Mouse (Mus musculus): ENCODE results near the gene Fezf2. TPM values are rescaled to one million over a fixed set of nuclear protein-coding genes. Genes with fewer than 3 reads are reported as not detected.
A peak's percentile ranks its signal among the peaks of the same experiment; 100 is the strongest.

Gene Fezf2
- polyA plus RNA-seq, 1 experiment from 2014 or later = not detected

DNA sequence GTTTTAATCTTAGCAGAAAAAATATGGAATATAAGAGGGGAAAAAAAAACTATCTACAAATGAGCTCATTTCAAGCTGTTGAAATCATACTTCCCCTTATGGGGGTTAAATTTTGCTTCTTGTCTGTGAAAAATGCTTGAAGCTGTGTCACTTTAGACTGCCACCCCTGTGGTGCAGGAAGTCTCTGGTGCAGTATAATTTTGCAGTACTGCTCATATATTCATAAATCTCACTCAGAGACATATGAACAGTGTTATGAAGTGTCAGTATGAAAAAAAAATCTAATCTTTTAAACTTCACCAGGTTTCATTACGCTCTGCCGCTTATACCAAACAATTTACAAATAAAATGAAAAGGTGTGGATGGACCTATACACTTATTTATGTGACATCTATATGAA lies 29.3 kb upstream of the Fezf2 start:
- no peaks in the 10 kb centered on the region for H3K36me3 ChIP-seq (ENCODE audit: control insufficient read depth, insufficient read depth, low read length)
- no peaks in the 10 kb centered on the region for H3K9me3 ChIP-seq (ENCODE audit: control insufficient read depth, low read length)
- no peak overlapping the region for H3K4me2 ChIP-seq (ENCODE audit: low read depth, low read length)
- H3K4me3 ChIP-seq (ENCODE audit: low read length) = no peak overlapping the region
- H3K4me1 ChIP-seq (ENCODE audit: control insufficient read depth, insufficient read depth, low read length) = no peaks in the 10 kb centered on the region
- ATAC-seq = no peak
- H3K9ac ChIP-seq (ENCODE audit: low read depth, low read length) = no peak overlapping the region
- WGBS = 90% methylated on average over 2 of the region's 2 CpGs
- no peak overlapping the region for H3K27ac ChIP-seq (ENCODE audit: low read length)
- H3K27me3 ChIP-seq (replicated peaks; ENCODE audit: control insufficient read depth, insufficient read depth, low read length) = 0 out of 2 replicates have a peak, but pooled peaks cover 2% of the 10 kb centered on the region

DNA sequence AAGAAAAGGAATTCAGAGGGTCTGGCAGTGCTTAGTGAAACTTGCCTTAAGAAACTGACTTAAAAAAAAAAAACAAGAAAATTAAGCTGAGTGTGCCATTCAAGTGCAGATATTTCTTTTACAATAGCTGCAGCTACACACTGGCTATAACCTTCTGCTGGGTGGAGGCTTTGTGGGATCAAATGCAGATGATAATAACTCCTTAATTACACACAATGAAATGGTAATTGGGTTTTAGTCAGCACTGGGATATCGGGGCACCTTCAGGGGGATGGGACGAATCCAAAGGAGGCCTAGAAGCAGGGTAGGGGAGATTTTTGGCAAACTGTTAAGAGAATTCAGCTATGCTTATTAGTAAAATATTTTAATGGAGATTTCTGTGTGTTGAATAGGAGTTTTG lies 27.5 kb upstream of the Fezf2 start:
- no peak overlapping the region for H3K27ac ChIP-seq (ENCODE audit: low read length)
- ATAC-seq = no peak
- H3K4me1 ChIP-seq (ENCODE audit: control insufficient read depth, insufficient read depth, low read length) = no peaks in the 10 kb centered on the region
- no peak overlapping the region for H3K4me2 ChIP-seq (ENCODE audit: low read depth, low read length)
- H3K9ac ChIP-seq (ENCODE audit: low read depth, low read length) = no peak overlapping the region
- H3K9me3 ChIP-seq (ENCODE audit: control insufficient read depth, low read length) = no peaks in the 10 kb centered on the region
- 69% methylated on average over 2 of the region's 2 CpGs for WGBS
- 0 out of 2 replicates have a peak, but pooled peaks cover 2% of the 10 kb centered on the region for H3K27me3 ChIP-seq (replicated peaks; ENCODE audit: control insufficient read depth, insufficient read depth, low read length)
- no peak overlapping the region for H3K4me3 ChIP-seq (ENCODE audit: low read length)
- H3K36me3 ChIP-seq (ENCODE audit: control insufficient read depth, insufficient read depth, low read length) = no peaks in the 10 kb centered on the region

DNA sequence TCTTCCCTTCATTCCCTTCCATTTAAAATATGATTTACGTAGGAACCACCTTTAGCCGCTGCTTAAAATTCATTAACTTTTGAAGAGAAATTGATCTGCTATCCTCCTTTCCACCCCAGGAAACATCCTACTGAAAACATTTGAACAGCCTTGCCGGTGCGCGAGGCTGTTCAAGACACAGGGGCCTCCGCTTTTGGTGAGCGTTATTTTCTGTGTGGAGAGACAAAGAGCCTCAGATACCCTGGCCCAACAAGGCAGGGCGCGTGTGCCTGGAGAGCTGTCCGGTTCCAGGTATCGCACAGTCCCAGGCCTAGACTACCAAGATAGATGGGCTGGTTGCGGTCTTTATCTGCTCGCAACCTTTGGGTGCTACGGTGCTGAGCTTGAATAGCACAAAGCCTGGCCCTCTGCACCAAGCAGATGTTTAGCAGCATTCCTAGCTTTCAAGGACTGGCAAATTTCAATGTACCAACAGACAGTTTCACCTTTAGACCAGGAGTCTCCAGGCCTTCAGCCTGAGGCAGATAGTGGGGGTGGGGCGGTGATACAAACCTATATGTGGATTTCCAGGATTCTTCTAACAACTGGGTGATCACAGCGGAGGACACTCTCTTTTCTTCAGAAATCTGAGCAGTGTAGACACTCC lies 2.4 kb upstream of the Fezf2 start:
- no peak for ATAC-seq

DNA sequence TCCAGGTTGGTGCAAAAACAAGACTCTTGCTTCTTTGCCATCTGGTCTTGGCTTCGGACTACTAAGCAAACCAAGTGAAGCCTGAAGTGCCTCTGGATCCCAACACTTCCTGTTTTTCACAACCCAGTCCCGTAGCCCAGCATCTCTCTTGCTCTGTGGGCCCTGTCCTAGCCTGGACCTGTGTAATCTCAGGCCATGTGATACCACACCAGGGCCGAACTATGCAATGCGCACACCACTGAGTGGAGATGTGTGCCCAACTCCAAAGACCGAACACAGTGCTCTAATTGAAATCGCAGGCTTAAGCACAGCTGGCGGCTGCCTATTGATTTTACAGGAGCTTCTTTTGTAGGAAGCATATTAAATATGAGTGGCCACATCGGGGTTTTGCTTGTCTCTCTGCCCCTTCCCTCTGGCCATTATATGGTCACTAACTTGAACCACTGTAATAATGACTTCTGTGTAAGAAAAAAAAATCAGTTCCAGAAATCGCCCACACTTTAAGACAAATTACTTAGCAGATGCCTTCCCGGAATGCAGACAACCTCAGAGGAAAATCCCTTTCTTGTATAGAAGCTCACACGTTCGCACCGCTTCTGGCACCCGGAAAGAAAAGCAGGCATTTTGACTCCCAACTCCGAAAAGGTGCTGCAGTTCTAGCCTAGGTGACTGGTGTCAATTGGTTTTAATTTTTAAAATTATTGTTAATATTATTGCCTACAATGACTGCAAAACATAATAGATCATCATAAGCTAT lies 1.5 kb upstream of the Fezf2 start:
- no peaks in the 10 kb centered on the region; the same call in 1 of the 2 replicates for H3K4me1 ChIP-seq (ENCODE audit: control insufficient read depth, insufficient read depth, low read length)
- H3K9me3 ChIP-seq (ENCODE audit: control insufficient read depth, low read length) = no peaks in the 10 kb centered on the region
- H3K36me3 ChIP-seq (ENCODE audit: control insufficient read depth, insufficient read depth, low read length) = no peaks in the 10 kb centered on the region
- H3K9ac ChIP-seq (ENCODE audit: low read depth, low read length) = no peak overlapping the region
- no peak overlapping the region for H3K4me2 ChIP-seq (ENCODE audit: low read depth, low read length)
- WGBS = 11% methylated on average over 15 of the region's 15 CpGs
- H3K27me3 ChIP-seq (replicated peaks; ENCODE audit: control insufficient read depth, insufficient read depth, low read length) = peaks cover 65% of the 10 kb centered on the region
- ATAC-seq = no peak
- no peak overlapping the region for H3K27ac ChIP-seq (ENCODE audit: low read length)
- no peak overlapping the region for H3K4me3 ChIP-seq (ENCODE audit: low read length)

More for the DNA sequence above, 2.4 kb upstream of the Fezf2 start:
- H3K9me3 ChIP-seq (ENCODE audit: control insufficient read depth, low read length) = no peaks in the 10 kb centered on the region
- no peak overlapping the region for H3K27ac ChIP-seq (ENCODE audit: low read length)
- no peaks in the 10 kb centered on the region; the same call in 1 of the 2 replicates for H3K4me1 ChIP-seq (ENCODE audit: control insufficient read depth, insufficient read depth, low read length)
- H3K4me2 ChIP-seq (ENCODE audit: low read depth, low read length) = no peak overlapping the region
- H3K27me3 ChIP-seq (replicated peaks; ENCODE audit: control insufficient read depth, insufficient read depth, low read length) = peaks cover 57% of the 10 kb centered on the region
- 11% methylated on average over 16 of the region's 16 CpGs for WGBS
- H3K9ac ChIP-seq (ENCODE audit: low read depth, low read length) = no peak overlapping the region
- no peaks in the 10 kb centered on the region for H3K36me3 ChIP-seq (ENCODE audit: control insufficient read depth, insufficient read depth, low read length)
- H3K4me3 ChIP-seq (ENCODE audit: low read length) = no peak overlapping the region

DNA sequence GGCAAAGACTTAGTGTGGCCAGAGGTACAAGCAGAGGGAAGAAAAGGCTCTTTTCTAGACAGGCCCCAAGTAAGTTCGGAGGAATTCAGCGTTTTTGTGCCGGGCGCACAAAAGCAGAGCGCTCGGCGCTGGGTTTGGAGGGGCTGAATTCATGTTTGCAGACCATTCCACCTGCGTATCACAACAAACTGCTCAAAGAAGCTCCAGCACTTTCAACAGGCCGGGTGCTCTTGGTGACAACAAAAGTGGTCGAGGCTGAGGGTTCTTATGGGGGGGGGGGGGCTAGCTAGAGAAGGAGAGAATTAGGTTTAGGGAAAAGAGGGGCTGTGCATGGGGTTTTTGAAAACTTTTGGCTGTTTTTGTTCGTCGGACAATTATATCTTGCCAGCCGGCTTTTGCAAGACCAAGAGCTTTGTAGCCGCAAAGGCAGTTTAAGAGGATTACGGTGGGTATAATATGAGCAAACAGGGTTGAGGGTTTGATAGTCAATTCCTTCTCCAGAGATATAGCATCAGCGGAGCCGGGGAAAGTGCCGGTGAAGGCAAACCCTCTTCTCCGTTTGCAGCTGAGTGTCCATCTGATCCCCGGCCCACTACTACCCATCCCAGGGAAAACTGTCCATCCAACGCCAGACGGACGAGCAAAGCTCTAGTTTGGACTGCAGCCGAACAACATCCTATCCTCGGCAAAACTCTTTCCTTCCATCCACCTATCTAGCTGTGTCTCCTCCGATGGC lies 956 bp downstream of the Fezf2 start:
- ATAC-seq = no peak
- Histone ChIP-seq H3K4me3 (ENCODE audit: low read length) (peak overlapping the region; percentile 18; the same call in 1 of the 2 replicates), H3K27me3 (replicated peaks; ENCODE audit: control insufficient read depth, insufficient read depth, low read length) (peaks cover 90% of the 10 kb centered on the region)

DNA sequence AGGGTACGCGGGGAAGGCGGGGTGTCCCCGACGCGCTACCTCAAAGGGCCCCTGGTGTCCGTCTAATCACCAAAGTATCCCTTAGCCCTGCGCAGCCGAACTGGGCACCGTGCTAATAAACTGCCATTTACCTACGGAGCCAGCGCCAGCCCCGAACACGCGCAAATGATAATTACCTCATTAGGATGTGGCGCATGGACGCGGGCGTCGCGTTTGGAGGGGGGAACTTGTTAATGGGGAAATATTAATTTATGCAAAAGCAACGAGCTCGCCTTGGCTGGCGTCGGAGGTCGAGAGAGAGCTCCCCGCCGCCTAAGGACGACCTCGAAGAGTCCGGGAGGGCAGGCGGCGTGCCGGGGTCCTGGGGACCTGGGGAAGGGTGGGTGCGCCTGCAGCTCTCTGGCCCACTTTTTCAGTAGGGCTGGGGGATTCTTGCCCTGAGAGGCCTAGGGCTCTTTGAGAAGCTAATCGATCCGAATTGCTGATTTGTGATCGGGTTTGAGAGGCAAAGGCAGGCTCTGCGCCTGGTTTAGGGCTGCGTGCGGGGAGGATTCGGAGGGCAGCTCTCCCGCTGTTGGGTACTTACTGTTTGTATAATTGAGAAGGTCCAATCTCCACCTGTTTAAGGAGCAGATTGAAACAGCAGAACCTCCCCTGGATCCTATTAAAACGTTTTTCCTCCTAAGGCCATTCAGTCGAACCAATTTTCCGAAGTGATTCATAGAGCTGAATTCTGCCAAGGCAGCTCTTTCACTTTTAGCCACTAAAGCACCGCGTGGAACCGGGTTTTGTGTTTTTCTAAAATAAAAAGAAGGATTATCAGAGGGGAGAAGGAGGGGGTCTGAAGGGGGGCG lies 1.8 kb downstream of the Fezf2 start:
- ATAC-seq = no peak
- Histone ChIP-seq H3K9me3 (ENCODE audit: control insufficient read depth, low read length) (no peaks in the 10 kb centered on the region), H3K27me3 (replicated peaks; ENCODE audit: control insufficient read depth, insufficient read depth, low read length) (peaks cover 93% of the 10 kb centered on the region), H3K27ac (ENCODE audit: low read length) (no peak overlapping the region), H3K36me3 (ENCODE audit: control insufficient read depth, insufficient read depth, low read length) (no peaks in the 10 kb centered on the region), H3K9ac (ENCODE audit: low read depth, low read length) (no peak overlapping the region), H3K4me2 (ENCODE audit: low read depth, low read length) (peak overlapping the region; percentile 25; the same call in 1 of the 2 replicates), H3K4me3 (ENCODE audit: low read length) (peak overlapping the region; percentile 18), H3K4me1 (ENCODE audit: control insufficient read depth, insufficient read depth, low read length) (no peaks in the 10 kb centered on the region; the same call in 1 of the 2 replicates)
- under 1% methylated on average over 50 of the region's 50 CpGs for WGBS

More for the DNA sequence above, 956 bp downstream of the Fezf2 start:
- no peaks in the 10 kb centered on the region for H3K9me3 ChIP-seq (ENCODE audit: control insufficient read depth, low read length)
- WGBS = 2% methylated on average over 26 of the region's 26 CpGs
- no peaks in the 10 kb centered on the region for H3K36me3 ChIP-seq (ENCODE audit: control insufficient read depth, insufficient read depth, low read length)
- H3K9ac ChIP-seq (ENCODE audit: low read depth, low read length) = no peak overlapping the region
- no peak overlapping the region for H3K27ac ChIP-seq (ENCODE audit: low read length)
- H3K4me1 ChIP-seq (ENCODE audit: control insufficient read depth, insufficient read depth, low read length) = no peaks in the 10 kb centered on the region; the same call in 1 of the 2 replicates
- H3K4me2 ChIP-seq (ENCODE audit: low read depth, low read length) = peak overlapping the region; percentile 25; the same call in 1 of the 2 replicates

DNA sequence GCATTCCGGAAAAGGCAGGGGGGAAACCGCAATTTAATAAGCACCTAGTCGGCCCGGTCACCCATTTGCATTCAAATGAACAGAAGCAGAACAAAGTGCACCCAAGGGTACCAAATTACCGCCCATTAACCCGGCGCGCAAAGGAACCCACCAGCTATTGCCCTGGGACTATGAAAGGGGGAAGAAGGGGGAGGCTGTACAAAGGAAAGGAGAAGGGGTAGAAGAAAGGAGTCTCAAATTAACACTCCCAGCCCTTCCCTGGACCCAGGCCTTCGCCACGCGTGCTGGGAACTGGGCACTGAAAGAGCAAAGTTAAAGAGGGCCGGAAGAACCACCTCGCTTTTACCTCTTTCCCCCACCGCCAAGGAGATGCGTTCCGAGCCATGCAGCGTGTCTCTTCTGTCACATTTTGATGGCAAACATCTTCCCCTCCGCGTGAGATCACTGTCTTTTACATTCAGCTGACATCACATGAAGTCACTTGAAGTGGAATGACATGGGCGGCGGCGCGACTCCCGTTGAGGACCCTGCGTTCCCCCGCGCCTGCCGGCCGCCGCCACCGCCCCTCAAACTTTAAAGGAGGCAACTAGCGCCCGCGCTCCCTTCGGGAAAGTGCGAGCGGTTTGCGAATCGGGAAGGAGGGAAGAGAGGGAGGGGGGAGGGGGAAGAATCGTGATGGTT lies 2.6 kb downstream of the Fezf2 start:
- Histone ChIP-seq H3K27ac (ENCODE audit: low read length) (no peak overlapping the region), H3K36me3 (ENCODE audit: control insufficient read depth, insufficient read depth, low read length) (no peaks in the 10 kb centered on the region), H3K4me1 (ENCODE audit: control insufficient read depth, insufficient read depth, low read length) (peaks cover 3% of the 10 kb centered on the region; the same call in 1 of the 2 replicates), H3K9ac (ENCODE audit: low read depth, low read length) (no peak overlapping the region), H3K4me2 (ENCODE audit: low read depth, low read length) (0 out of 2 replicates have a peak overlapping the region, but pooled peaks have one; percentile 7), H3K9me3 (ENCODE audit: control insufficient read depth, low read length) (no peaks in the 10 kb centered on the region), H3K27me3 (replicated peaks; ENCODE audit: control insufficient read depth, insufficient read depth, low read length) (peaks cover 94% of the 10 kb centered on the region), H3K4me3 (ENCODE audit: low read length) (peak overlapping the region; percentile 8; the same call in 1 of the 2 replicates)
- no peak for ATAC-seq
- under 1% methylated on average over 40 of the region's 40 CpGs for WGBS

DNA sequence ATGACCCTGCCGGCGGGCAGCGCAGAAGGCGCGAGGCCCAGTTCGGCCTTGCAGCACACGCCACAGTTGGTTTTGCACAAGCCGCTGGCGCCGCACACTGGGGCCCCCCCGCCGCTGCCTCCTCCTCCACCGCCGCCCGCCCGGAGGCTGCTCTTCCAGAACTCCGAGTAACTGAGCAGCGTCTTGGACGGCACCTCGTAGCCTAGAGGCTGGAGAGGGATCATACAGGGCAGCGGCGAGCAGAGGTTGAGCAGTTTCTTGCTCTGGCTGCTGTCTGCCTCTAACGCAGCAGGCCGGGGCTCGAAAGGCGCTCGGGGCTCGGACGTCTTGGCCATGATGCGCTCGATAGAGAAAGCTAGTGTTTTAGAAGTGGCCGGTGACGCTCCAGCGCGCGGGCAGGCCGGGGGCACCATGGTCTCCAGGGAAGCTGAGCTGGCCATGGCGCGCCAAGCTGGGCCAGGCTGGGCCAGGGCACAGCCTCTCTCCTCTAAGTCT lies 3.2 kb downstream of the Fezf2 start:
- H3K4me1 ChIP-seq (ENCODE audit: control insufficient read depth, insufficient read depth, low read length) = peaks cover 3% of the 10 kb centered on the region; the same call in 1 of the 2 replicates
- H3K4me3 ChIP-seq (ENCODE audit: low read length) = peak overlapping the region; percentile 8; the same call in 1 of the 2 replicates
- no peaks in the 10 kb centered on the region for H3K36me3 ChIP-seq (ENCODE audit: control insufficient read depth, insufficient read depth, low read length)
- H3K9ac ChIP-seq (ENCODE audit: low read depth, low read length) = no peak overlapping the region
- no peak for ATAC-seq
- H3K9me3 ChIP-seq (ENCODE audit: control insufficient read depth, low read length) = no peaks in the 10 kb centered on the region
- 0 out of 2 replicates have a peak overlapping the region, but pooled peaks have one; percentile 7 for H3K4me2 ChIP-seq (ENCODE audit: low read depth, low read length)
- H3K27ac ChIP-seq (ENCODE audit: low read length) = no peak overlapping the region
- WGBS = under 1% methylated on average over 39 of the region's 39 CpGs
- peaks cover 97% of the 10 kb centered on the region for H3K27me3 ChIP-seq (replicated peaks; ENCODE audit: control insufficient read depth, insufficient read depth, low read length)

Measured in intestine, embryonic 16.5 days (tissue).